Mouse (Mus musculus): Measurements from ENCODE around the gene Pigyl.

DNA sequence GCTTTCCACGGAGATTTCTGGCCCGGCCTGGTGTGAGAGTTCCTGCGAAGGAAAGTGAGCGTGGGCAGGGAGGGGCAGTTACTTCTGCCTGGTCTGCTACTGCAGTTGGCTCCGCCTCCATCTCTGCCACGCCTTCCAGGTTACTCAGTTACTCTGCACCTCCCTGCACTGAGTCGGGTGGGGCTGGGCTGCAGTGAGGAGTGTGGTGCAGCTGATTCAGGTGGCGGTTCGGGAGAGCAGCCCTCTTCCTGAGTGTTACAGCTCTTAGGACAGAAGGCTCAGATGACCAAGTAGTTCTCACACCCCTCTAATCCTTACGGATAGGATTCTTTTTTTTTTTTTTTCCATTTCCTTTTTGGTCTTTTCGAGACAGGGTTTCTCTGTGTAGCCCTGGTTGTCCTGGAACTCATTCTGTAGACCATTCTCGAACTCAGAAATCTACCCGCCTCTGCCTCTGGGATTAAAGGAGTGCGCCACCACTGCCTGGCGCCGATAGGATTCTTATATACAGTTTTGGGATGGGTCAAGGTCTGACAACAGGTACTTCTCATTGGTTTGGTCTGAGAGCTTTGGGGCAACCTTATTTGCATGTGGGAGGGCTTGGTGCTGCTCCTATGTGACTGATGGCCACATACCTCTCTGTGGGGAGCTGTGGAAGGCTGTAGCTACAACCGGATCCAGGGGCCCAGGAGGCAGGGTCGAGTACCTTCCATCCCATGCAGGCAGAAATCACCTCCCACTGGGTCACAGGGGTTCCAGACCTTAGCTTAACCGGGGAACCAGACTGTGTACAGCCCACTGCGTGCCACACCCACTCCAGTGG, 7.0 kb upstream of the Pigyl start:
- no peak for TF ChIP-seq CTCF (IDR thresholded peaks at IDR 0.05; ENCODE audit: low read depth)
- TF ChIP-seq EP300 (IDR thresholded peaks at IDR 0.05; ENCODE audit: low read depth), result no peak

All from heart, postnatal 0 days (tissue).